In genomic region chr5:101100975-101101699, GRCm38 (mm10) we compare ENCODE assay signal across 16 mouse cellular contexts.
"Had no signal": no experiment of that assay in that cellular context is flagged by ENCODE, and none has a peak within 500 bp of the region (broad histone marks: within the 10 kb centered on the region; RNA-seq: fewer than 3 reads in every experiment).

No protein-coding gene starts in this region.

- H3K27ac ChIP-seq: limb, embryonic 12.5 days; liver, embryonic 13.5 days; lung, embryonic 15.5 days; macrophage; midbrain, embryonic 13.5 days; neural tube, embryonic 15.5 days had no signal

- DNase-seq: kidney, adult 18-20 months; kidney, postnatal 25 days; layer of hippocampus, adult 9-11 months; liver; liver, embryonic 13.5 days; liver, postnatal 0 days; lung, postnatal 14 days; right cerebral cortex, postnatal 4 days; spleen, adult 18-20 months; thymus, adult 18-20 months; thymus, postnatal 14 days had no signal

- H3K4me3 ChIP-seq: limb, embryonic 12.5 days; liver, embryonic 13.5 days; lung, embryonic 15.5 days; midbrain, embryonic 13.5 days; neural tube, embryonic 15.5 days had no signal

- ATAC-seq: liver, postnatal 0 days; midbrain, embryonic 13.5 days had no signal
